Mouse (Mus musculus) embryonic facial prominence, embryonic 15.5 days (tissue): Measurements from ENCODE around the gene Cym. TPM values are rescaled to one million over a fixed set of nuclear protein-coding genes. Genes with fewer than 3 reads are reported as not detected.

Experiments used
- ATAC-seq: fragments of 200-750 bp; cut with Nextera tagmentation; 2 replicates; pipeline ENCODE4 v1.8.0; 2017; ENCODE audit warnings: low read depth, moderate TSS enrichment; ENCODE audit not compliant: insufficient number of reproducible peaks, low FRiP score, low TSS enrichment
- H3K27ac ChIP-seq: fragments of 300-500 bp; sonication (generic); replicated peaks from 2 replicates; pipeline ENCODE4 v1.5.1; 2015; ENCODE audit warnings: mild to moderate bottlenecking, inconsistent platforms
- H3K27me3 ChIP-seq: fragments of 300-500 bp; sonication (generic); 2 replicates; pipeline ENCODE4 v1.6.1; 2015; ENCODE audit warnings: inconsistent platforms
- H3K36me3 ChIP-seq: fragments of 300-500 bp; sonication (generic); 2 replicates; pipeline ENCODE4 v1.6.1; 2015; ENCODE audit warnings: mild to moderate bottlenecking, inconsistent platforms
- H3K4me1 ChIP-seq: fragments of 300-500 bp; sonication (generic); 2 replicates; pipeline ENCODE4 v1.6.1; 2015; ENCODE audit warnings: inconsistent platforms
- H3K4me2 ChIP-seq: fragments of 300-500 bp; sonication (generic); replicated peaks from 2 replicates; pipeline ENCODE4 v1.6.1; 2015; ENCODE audit warnings: mild to moderate bottlenecking, inconsistent platforms
- H3K4me3 ChIP-seq: fragments of 300-500 bp; sonication (generic); replicated peaks from 2 replicates; pipeline ENCODE4 v1.5.1; 2015; ENCODE audit warnings: mild to moderate bottlenecking, inconsistent platforms
- H3K9ac ChIP-seq: fragments of 300-500 bp; sonication (generic); 2 replicates; pipeline ENCODE4 v1.6.1; 2015; ENCODE audit warnings: inconsistent platforms
- H3K9me3 ChIP-seq: fragments of 300-500 bp; sonication (generic); replicated peaks from 2 replicates; pipeline ENCODE4 v1.6.1; 2016; ENCODE audit warnings: inconsistent platforms
- WGBS: fragments of 180-500 bp; shearing (Covaris S2); methylation state at CpG from one replicate; pipeline ENCODE4 v1.1.7; 2015; 5-methylcytosine and 5-hydroxymethylcytosine counted together
- polyA plus RNA-seq: library from polyadenylated mRNA; unstranded; fragments of >200 nt; fragmentation: Nextera tagmentation; extraction: Ambion mirVana; gene quantifications from 2 replicates; pipeline ENCODE4 v1.2.1, GENCODE M21; 2015

Gene Cym
- polyA plus RNA-seq, 1 experiment from 2014 or later: 0.21 TPM

- H3K4me1 ChIP-seq: no peaks in the 10 kb centered on the region
- H3K4me2 ChIP-seq: no peak overlapping the region
- no peaks in the 10 kb centered on the region for H3K27me3 ChIP-seq
- H3K4me3 ChIP-seq: no peak overlapping the region
- 39% methylated on average over 9 of the region's 9 CpGs for WGBS
- H3K9ac ChIP-seq: no peak overlapping the region
- H3K9me3 ChIP-seq: no peaks in the 10 kb centered on the region
- no peak overlapping the region for H3K27ac ChIP-seq
- H3K36me3 ChIP-seq: no peaks in the 10 kb centered on the region
- ATAC-seq: no peak
Measured at GRCm38 (mm10) chr3:107201310-107202180, 20.0 kb downstream of the Cym start.

- no peaks in the 10 kb centered on the region for H3K36me3 ChIP-seq
- no peaks in the 10 kb centered on the region for H3K27me3 ChIP-seq
- no peak for ATAC-seq
- WGBS: 39% methylated on average over 6 of the region's 6 CpGs
- no peaks in the 10 kb centered on the region for H3K4me1 ChIP-seq
- no peak overlapping the region for H3K9ac ChIP-seq
- H3K9me3 ChIP-seq: no peaks in the 10 kb centered on the region
- H3K27ac ChIP-seq: no peak overlapping the region
- no peak overlapping the region for H3K4me3 ChIP-seq
- no peak overlapping the region for H3K4me2 ChIP-seq
Measured at GRCm38 (mm10) chr3:107188226-107188899, 33.2 kb downstream of the Cym start.

GRCm38 (mm10) chr3:107187022-107187421, 34.5 kb downstream of the Cym start:
- Histone ChIP-seq H3K4me1 (no peaks in the 10 kb centered on the region), H3K27me3 (peaks cover 3% of the 10 kb centered on the region; the same call in 1 of the 2 replicates), H3K27ac (no peak overlapping the region), H3K4me2 (no peak overlapping the region), H3K36me3 (no peaks in the 10 kb centered on the region), H3K9ac (no peak overlapping the region), H3K4me3 (no peak overlapping the region), H3K9me3 (no peaks in the 10 kb centered on the region)
- WGBS: 75% methylated on average over 4 of the region's 4 CpGs
- ATAC-seq: no peak

- ATAC-seq: no peak
- H3K9ac ChIP-seq: no peak overlapping the region
- no peak overlapping the region for H3K4me2 ChIP-seq
- H3K4me3 ChIP-seq: no peak overlapping the region
- no peak overlapping the region for H3K27ac ChIP-seq
- peaks cover 3% of the 10 kb centered on the region; the same call in 1 of the 2 replicates for H3K27me3 ChIP-seq
- no peaks in the 10 kb centered on the region for H3K9me3 ChIP-seq
- 68% methylated on average over 3 of the region's 3 CpGs for WGBS
- H3K4me1 ChIP-seq: no peaks in the 10 kb centered on the region
- no peaks in the 10 kb centered on the region for H3K36me3 ChIP-seq
Measured at GRCm38 (mm10) chr3:107185597-107185996, 35.9 kb downstream of the Cym start.

GRCm38 (mm10) chr3:107183178-107183577, 38.4 kb downstream of the Cym start:
- Histone ChIP-seq H3K4me3 (no peak overlapping the region), H3K4me2 (no peak overlapping the region), H3K9ac (no peak overlapping the region), H3K9me3 (no peaks in the 10 kb centered on the region), H3K4me1 (no peaks in the 10 kb centered on the region), H3K27ac (no peak overlapping the region), H3K27me3 (peaks cover 3% of the 10 kb centered on the region; the same call in 1 of the 2 replicates), H3K36me3 (no peaks in the 10 kb centered on the region)
- ATAC-seq: no peak
- 83% methylated on average over 3 of the region's 3 CpGs for WGBS

- H3K4me1 ChIP-seq: no peaks in the 10 kb centered on the region
- H3K27ac ChIP-seq: no peak within 1 kb of the TSS
- H3K4me3 ChIP-seq: no peak within 1 kb of the TSS
- H3K4me2 ChIP-seq: no peak within 1 kb of the TSS
- ATAC-seq: no peak
- peaks cover 3% of the 10 kb centered on the region; the same call in 1 of the 2 replicates for H3K27me3 ChIP-seq
- H3K9ac ChIP-seq: no peak within 1 kb of the TSS
- H3K9me3 ChIP-seq: no peaks in the 10 kb centered on the region
- no peaks in the 10 kb centered on the region for H3K36me3 ChIP-seq
- 75% methylated on average over 1 of the region's 1 CpGs for WGBS
Measured at GRCm38 (mm10) chr3:107182756-107183155, 38.8 kb downstream of the Cym start, which contains the start of gene Kcna10. Gene Kcna10 (plus strand): TSS chr3:107183056.

- no peak overlapping the region for H3K4me2 ChIP-seq
- no peak for ATAC-seq
- WGBS: 75% methylated on average over 2 of the region's 2 CpGs
- no peaks in the 10 kb centered on the region for H3K4me1 ChIP-seq
- peaks cover 3% of the 10 kb centered on the region; the same call in 1 of the 2 replicates for H3K27me3 ChIP-seq
- H3K27ac ChIP-seq: no peak overlapping the region
- H3K9ac ChIP-seq: no peak overlapping the region
- no peaks in the 10 kb centered on the region for H3K36me3 ChIP-seq
- no peaks in the 10 kb centered on the region for H3K9me3 ChIP-seq
- H3K4me3 ChIP-seq: no peak overlapping the region
Measured at GRCm38 (mm10) chr3:107180860-107181259, 40.7 kb downstream of the Cym start.

- Histone ChIP-seq H3K4me2 (no peak overlapping the region), H3K9me3 (no peaks in the 10 kb centered on the region), H3K27ac (no peak overlapping the region), H3K9ac (no peak overlapping the region), H3K4me1 (no peaks in the 10 kb centered on the region), H3K36me3 (no peaks in the 10 kb centered on the region), H3K27me3 (no peaks in the 10 kb centered on the region), H3K4me3 (no peak overlapping the region)
- 72% methylated on average over 9 of the region's 9 CpGs for WGBS
- ATAC-seq: no peak
Measured at GRCm38 (mm10) chr3:107176501-107176900, 45.0 kb downstream of the Cym start.

GRCm38 (mm10) chr3:107175486-107175885, 46.0 kb downstream of the Cym start:
- no peaks in the 10 kb centered on the region for H3K36me3 ChIP-seq
- no peak overlapping the region for H3K9ac ChIP-seq
- no peaks in the 10 kb centered on the region for H3K27me3 ChIP-seq
- no peak for ATAC-seq
- no peaks in the 10 kb centered on the region for H3K9me3 ChIP-seq
- no peak overlapping the region for H3K4me2 ChIP-seq
- H3K4me1 ChIP-seq: no peaks in the 10 kb centered on the region
- WGBS: 68% methylated on average over 4 of the region's 4 CpGs
- H3K27ac ChIP-seq: no peak overlapping the region
- H3K4me3 ChIP-seq: no peak overlapping the region

GRCm38 (mm10) chr3:107172556-107172955, 49.0 kb downstream of the Cym start:
- H3K27ac ChIP-seq: no peak overlapping the region
- ATAC-seq: no peak
- WGBS: 81% methylated on average over 1 of the region's 1 CpGs

GRCm38 (mm10) chr3:107171964-107172363, 49.6 kb downstream of the Cym start:
- H3K27ac ChIP-seq: no peak overlapping the region
- H3K4me2 ChIP-seq: no peak overlapping the region
- no peak overlapping the region for H3K9ac ChIP-seq
- H3K36me3 ChIP-seq: no peaks in the 10 kb centered on the region
- no peaks in the 10 kb centered on the region for H3K9me3 ChIP-seq
- WGBS: 73% methylated on average over 3 of the region's 3 CpGs
- H3K27me3 ChIP-seq: no peaks in the 10 kb centered on the region
- H3K4me1 ChIP-seq: no peaks in the 10 kb centered on the region
- H3K4me3 ChIP-seq: no peak overlapping the region
- ATAC-seq: no peak

More at GRCm38 (mm10) chr3:107172556-107172955, 49.0 kb downstream of the Cym start:
- Histone ChIP-seq H3K27me3 (no peaks in the 10 kb centered on the region), H3K9me3 (no peaks in the 10 kb centered on the region), H3K4me3 (no peak overlapping the region), H3K4me2 (no peak overlapping the region), H3K36me3 (no peaks in the 10 kb centered on the region), H3K9ac (no peak overlapping the region), H3K4me1 (no peaks in the 10 kb centered on the region)
